Mouse (Mus musculus): ENCODE measurements around the gene Rps16. TPM values are rescaled to one million over a fixed set of nuclear protein-coding genes. Genes with fewer than 3 reads are reported as not detected.

Gene Rps16
- polyA plus RNA-seq, 1 experiment from 2014 or later = 1,547 TPM

GRCm38 (mm10) chr7:28380237-28381016 lies 30.0 kb downstream of the Rps16 start, which contains the start of gene Zfp36:
TSS of gene Zfp36 (minus strand) at chr7:28380253.
- H3K36me3 ChIP-seq (ENCODE audit: control insufficient read depth, insufficient read depth, low read length) = peaks cover 10% of the 10 kb centered on the region
- H3K27ac ChIP-seq (ENCODE audit: low read depth, low read length) = peak within 1 kb of the TSS; percentile 89
- 35% methylated on average over 17 of the region's 17 CpGs for WGBS
- H3K4me1 ChIP-seq (replicated peaks; ENCODE audit: control insufficient read depth, insufficient read depth, low read length) = peaks cover 74% of the 10 kb centered on the region
- H3K27me3 ChIP-seq (replicated peaks; ENCODE audit: control insufficient read depth, insufficient read depth, low read length) = no peaks in the 10 kb centered on the region
- H3K4me2 ChIP-seq = peak within 1 kb of the TSS; percentile 92
- peak within 1 kb of the TSS; percentile 80 for H3K4me3 ChIP-seq (ENCODE audit: low read depth, low read length)
- H3K9ac ChIP-seq (ENCODE audit: low read depth, low read length) = peak within 1 kb of the TSS; percentile 85
- no peaks in the 10 kb centered on the region for H3K9me3 ChIP-seq (ENCODE audit: control insufficient read depth, low read length)
- ATAC-seq (replicated peaks; ENCODE audit: low FRiP score) (no peak), DNase-seq (ENCODE audit: low spot score) (no peak)

- Histone ChIP-seq H3K9me3 (ENCODE audit: control insufficient read depth, low read length) (no peaks in the 10 kb centered on the region), H3K4me2 (peak overlapping the region; percentile 92), H3K4me1 (replicated peaks; ENCODE audit: control insufficient read depth, insufficient read depth, low read length) (peaks cover 72% of the 10 kb centered on the region), H3K4me3 (ENCODE audit: low read depth, low read length) (peak overlapping the region; percentile 41), H3K27ac (ENCODE audit: low read depth, low read length) (peak overlapping the region; percentile 89), H3K9ac (ENCODE audit: low read depth, low read length) (peak overlapping the region; percentile 61), H3K27me3 (replicated peaks; ENCODE audit: control insufficient read depth, insufficient read depth, low read length) (no peaks in the 10 kb centered on the region), H3K36me3 (ENCODE audit: control insufficient read depth, insufficient read depth, low read length) (peaks cover 12% of the 10 kb centered on the region)
- WGBS = 3% methylated on average over 30 of the region's 30 CpGs
- ATAC-seq (replicated peaks; ENCODE audit: low FRiP score) = peak; percentile 42
- peak; percentile 73 for DNase-seq (ENCODE audit: low spot score)
Observed at GRCm38 (mm10) chr7:28381017-28381790, 30.8 kb downstream of the Rps16 start.

DNA sequence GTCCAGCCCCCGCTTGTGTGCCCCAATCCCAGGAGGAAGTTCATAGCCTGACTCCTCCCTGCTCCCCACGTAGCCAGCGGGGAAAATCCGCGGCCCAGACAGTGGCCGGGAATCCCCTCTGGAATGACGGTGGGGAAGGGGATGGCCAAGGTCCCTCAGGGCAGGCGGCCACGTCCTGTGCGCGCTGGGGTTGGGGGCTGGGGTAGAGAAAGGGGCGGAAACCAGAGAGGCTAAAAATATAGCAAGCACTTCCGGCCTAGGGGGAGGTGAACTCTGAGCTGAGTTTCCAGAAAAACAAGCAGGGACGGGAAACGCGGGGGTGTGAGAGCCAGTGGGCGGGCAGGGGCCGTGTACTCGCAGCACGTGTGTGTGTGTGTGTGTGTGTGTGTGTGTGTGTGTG lies 31.5 kb downstream of the Rps16 start:
- Histone ChIP-seq H3K27me3 (replicated peaks; ENCODE audit: control insufficient read depth, insufficient read depth, low read length) (no peaks in the 10 kb centered on the region), H3K4me3 (ENCODE audit: low read depth, low read length) (peak overlapping the region; percentile 41), H3K9me3 (ENCODE audit: control insufficient read depth, low read length) (no peaks in the 10 kb centered on the region), H3K9ac (ENCODE audit: low read depth, low read length) (peak overlapping the region; percentile 61), H3K4me2 (peak overlapping the region; percentile 92), H3K4me1 (replicated peaks; ENCODE audit: control insufficient read depth, insufficient read depth, low read length) (peaks cover 67% of the 10 kb centered on the region), H3K27ac (ENCODE audit: low read depth, low read length) (peak overlapping the region; percentile 89), H3K36me3 (ENCODE audit: control insufficient read depth, insufficient read depth, low read length) (peaks cover 12% of the 10 kb centered on the region)
- WGBS = 1% methylated on average over 17 of the region's 20 CpGs
- ATAC-seq (replicated peaks; ENCODE audit: low FRiP score) = peak; percentile 38
- DNase-seq (ENCODE audit: low spot score) = peak; percentile 84

GRCm38 (mm10) chr7:28382347-28382951 lies 32.0 kb downstream of the Rps16 start:
- DNase-seq (ENCODE audit: low spot score) = no peak
- Histone ChIP-seq H3K27me3 (replicated peaks; ENCODE audit: control insufficient read depth, insufficient read depth, low read length) (no peaks in the 10 kb centered on the region), H3K4me2 (peak overlapping the region; percentile 92), H3K9me3 (ENCODE audit: control insufficient read depth, low read length) (no peaks in the 10 kb centered on the region), H3K4me1 (replicated peaks; ENCODE audit: control insufficient read depth, insufficient read depth, low read length) (peaks cover 62% of the 10 kb centered on the region), H3K9ac (ENCODE audit: low read depth, low read length) (peak overlapping the region; percentile 61), H3K36me3 (ENCODE audit: control insufficient read depth, insufficient read depth, low read length) (peaks cover 12% of the 10 kb centered on the region), H3K27ac (ENCODE audit: low read depth, low read length) (peak overlapping the region; percentile 89), H3K4me3 (ENCODE audit: low read depth, low read length) (peak overlapping the region; percentile 41)
- no peak for ATAC-seq (replicated peaks; ENCODE audit: low FRiP score)
- WGBS = 31% methylated on average over 10 of the region's 12 CpGs

GRCm38 (mm10) chr7:28382981-28383396 lies 32.5 kb downstream of the Rps16 start:
- Histone ChIP-seq H3K4me1 (replicated peaks; ENCODE audit: control insufficient read depth, insufficient read depth, low read length) (peaks cover 56% of the 10 kb centered on the region), H3K27me3 (replicated peaks; ENCODE audit: control insufficient read depth, insufficient read depth, low read length) (no peaks in the 10 kb centered on the region)

DNA sequence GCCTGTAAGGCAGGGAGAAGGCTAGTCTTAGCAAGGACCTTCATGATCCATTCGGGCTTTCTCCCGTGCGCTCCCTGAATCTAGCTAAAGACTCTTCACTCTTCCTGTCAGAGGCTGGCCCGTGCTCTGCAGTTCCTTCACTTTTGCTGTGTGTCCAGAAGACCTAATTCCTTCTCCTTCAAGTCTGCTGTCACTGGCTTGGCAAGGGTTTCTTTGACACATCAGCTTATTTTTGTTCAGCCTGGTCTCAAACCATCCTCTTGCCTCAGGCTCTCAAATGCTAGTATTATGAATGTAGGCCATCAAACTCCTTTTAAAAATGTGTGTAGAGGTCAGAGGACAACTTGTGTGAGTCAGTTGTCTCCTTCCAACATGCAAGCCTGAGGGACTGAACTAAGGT lies 33.2 kb downstream of the Rps16 start:
- DNase-seq (ENCODE audit: low spot score) (no peak), ATAC-seq (replicated peaks; ENCODE audit: low FRiP score) (no peak)
- Histone ChIP-seq H3K4me3 (ENCODE audit: low read depth, low read length) (no peak overlapping the region), H3K36me3 (ENCODE audit: control insufficient read depth, insufficient read depth, low read length) (peaks cover 5% of the 10 kb centered on the region; the same call in 1 of the 2 replicates), H3K9ac (ENCODE audit: low read depth, low read length) (peak overlapping the region; percentile 61; the same call in 1 of the 2 replicates), H3K27me3 (replicated peaks; ENCODE audit: control insufficient read depth, insufficient read depth, low read length) (no peaks in the 10 kb centered on the region), H3K4me1 (replicated peaks; ENCODE audit: control insufficient read depth, insufficient read depth, low read length) (peaks cover 50% of the 10 kb centered on the region), H3K27ac (ENCODE audit: low read depth, low read length) (peak overlapping the region; percentile 89), H3K4me2 (peak overlapping the region; percentile 92), H3K9me3 (ENCODE audit: control insufficient read depth, low read length) (no peaks in the 10 kb centered on the region)
- WGBS = 49% methylated on average over 4 of the region's 4 CpGs

More at GRCm38 (mm10) chr7:28382981-28383396, 32.5 kb downstream of the Rps16 start:
- Histone ChIP-seq H3K9me3 (ENCODE audit: control insufficient read depth, low read length) (no peaks in the 10 kb centered on the region), H3K4me3 (ENCODE audit: low read depth, low read length) (peak overlapping the region; percentile 41), H3K9ac (ENCODE audit: low read depth, low read length) (peak overlapping the region; percentile 61), H3K36me3 (ENCODE audit: control insufficient read depth, insufficient read depth, low read length) (peaks cover 7% of the 10 kb centered on the region), H3K27ac (ENCODE audit: low read depth, low read length) (peak overlapping the region; percentile 89), H3K4me2 (peak overlapping the region; percentile 92)
- WGBS = 16% methylated on average over 11 of the region's 11 CpGs
- DNase-seq (ENCODE audit: low spot score) = peak; percentile 60
- peak; percentile 48 for ATAC-seq (replicated peaks; ENCODE audit: low FRiP score)

GRCm38 (mm10) chr7:28384162-28384561 lies 33.7 kb downstream of the Rps16 start:
- H3K9ac ChIP-seq (ENCODE audit: low read depth, low read length) = no peak overlapping the region
- H3K4me3 ChIP-seq (ENCODE audit: low read depth, low read length) = no peak overlapping the region
- 72% methylated on average over 6 of the region's 6 CpGs for WGBS
- peaks cover 46% of the 10 kb centered on the region for H3K4me1 ChIP-seq (replicated peaks; ENCODE audit: control insufficient read depth, insufficient read depth, low read length)
- no peaks in the 10 kb centered on the region for H3K27me3 ChIP-seq (replicated peaks; ENCODE audit: control insufficient read depth, insufficient read depth, low read length)
- ATAC-seq (replicated peaks; ENCODE audit: low FRiP score) = no peak
- DNase-seq (ENCODE audit: low spot score) = no peak
- 0 out of 2 replicates have a peak overlapping the region, but pooled peaks have one; percentile 89 for H3K27ac ChIP-seq (ENCODE audit: low read depth, low read length)
- H3K9me3 ChIP-seq (ENCODE audit: control insufficient read depth, low read length) = no peaks in the 10 kb centered on the region
- H3K4me2 ChIP-seq = no peak overlapping the region
- peaks cover 9% of the 10 kb centered on the region; the same call in 1 of the 2 replicates for H3K36me3 ChIP-seq (ENCODE audit: control insufficient read depth, insufficient read depth, low read length)

GRCm38 (mm10) chr7:28385196-28385595 lies 34.7 kb downstream of the Rps16 start:
- Histone ChIP-seq H3K36me3 (ENCODE audit: control insufficient read depth, insufficient read depth, low read length) (peaks cover 16% of the 10 kb centered on the region), H3K4me3 (ENCODE audit: low read depth, low read length) (no peak overlapping the region), H3K4me1 (replicated peaks; ENCODE audit: control insufficient read depth, insufficient read depth, low read length) (peaks cover 36% of the 10 kb centered on the region), H3K9me3 (ENCODE audit: control insufficient read depth, low read length) (no peaks in the 10 kb centered on the region), H3K9ac (ENCODE audit: low read depth, low read length) (no peak overlapping the region), H3K27me3 (replicated peaks; ENCODE audit: control insufficient read depth, insufficient read depth, low read length) (no peaks in the 10 kb centered on the region), H3K27ac (ENCODE audit: low read depth, low read length) (peak overlapping the region; percentile 55), H3K4me2 (no peak overlapping the region)
- WGBS = 92% methylated on average over 9 of the region's 9 CpGs
- DNase-seq (ENCODE audit: low spot score) (no peak), ATAC-seq (replicated peaks; ENCODE audit: low FRiP score) (no peak)
